Mouse (Mus musculus): ENCODE results near the gene Scn2b. TPM values are rescaled to one million over a fixed set of nuclear protein-coding genes. Genes with fewer than 3 reads are reported as not detected.

Scn2b gene
- total and polyA plus RNA-seq, 3 experiments = 0.07 TPM; not detected in 2

GRCm38 (mm10) chr9:45122209-45122761 lies 4.7 kb downstream of the Scn2b start:
- H3K36me3 ChIP-seq (replicated peaks in 1 of 2; ENCODE audit: control insufficient read depth in 1 of 2, insufficient read depth in 1 of 2, low read length in 1 of 2) = no peaks in the 10 kb centered on the region
- H3K9me3 ChIP-seq (replicated peaks; ENCODE audit: low read length) = no peaks in the 10 kb centered on the region
- H3K27ac ChIP-seq (ENCODE audit: insufficient read depth, low read depth) = no peak overlapping the region
- H3K79me2 ChIP-seq (replicated peaks; ENCODE audit: control insufficient read depth, extremely low read depth, insufficient read depth, poor library complexity, severe bottlenecking) = no peaks in the 10 kb centered on the region
- peak overlapping the region; percentile 88 for H3K4me2 ChIP-seq (ENCODE audit: insufficient read depth, low read depth, poor library complexity, severe bottlenecking)
- peak; percentile 38 for DNase-seq (ENCODE audit: extremely low read depth)
- no peak overlapping the region for H3K9ac ChIP-seq (ENCODE audit: insufficient read depth, low read depth)
- peaks cover 6 to 29% of the 10 kb centered on the region in 2 experiments; a peak in 3 of 4 replicates for H3K4me1 ChIP-seq (ENCODE audit: control insufficient read depth in 1 of 2, insufficient read depth in 2 of 2)
- no peak for TF ChIP-seq UBTF (IDR thresholded peaks at IDR 0.05; ENCODE audit: low read depth, low read length)
- TF ChIP-seq TCF12 (IDR thresholded peaks at IDR 0.05; ENCODE audit: low read depth, low read length) = peak; percentile 30; the same call in 1 of the 2 replicates
- in situ Hi-C loops (cut with MboI; ENCODE audit: low pct_ligation_motif_present, low pct_unique_long_range_greater_than_20kb, low sequenced_read_pairs) (no loop called here), dilution Hi-C loops (cut with MboI; ENCODE audit: extremely low pct_ligation_motif_present, extremely low pct_unique_long_range_greater_than_20kb, low sequenced_read_pairs) (no loop called here)
- no peak overlapping the region for H3K4me3 ChIP-seq (replicated peaks in 1 of 3; ENCODE audit: low read depth in 2 of 3, low read length in 2 of 3, poor library complexity in 1 of 3)
- H3K27me3 ChIP-seq (replicated peaks) = peaks cover 59% of the 10 kb centered on the region

- dilution Hi-C loops (cut with MboI; ENCODE audit: extremely low pct_ligation_motif_present, extremely low pct_unique_long_range_greater_than_20kb, low sequenced_read_pairs) (no loop called here), in situ Hi-C loops (cut with MboI; ENCODE audit: low pct_ligation_motif_present, low pct_unique_long_range_greater_than_20kb, low sequenced_read_pairs) (no loop called here)
- Histone ChIP-seq H3K9ac (ENCODE audit: insufficient read depth, low read depth) (no peak overlapping the region), H3K36me3 (replicated peaks in 1 of 2; ENCODE audit: control insufficient read depth in 1 of 2, insufficient read depth in 1 of 2, low read length in 1 of 2) (no peaks in the 10 kb centered on the region), H3K27me3 (replicated peaks) (peaks cover 78% of the 10 kb centered on the region), H3K4me1 (ENCODE audit: control insufficient read depth in 1 of 2, insufficient read depth in 2 of 2) (peaks cover 2 to 21% of the 10 kb centered on the region in 2 experiments; a peak in 2 of 4 replicates), H3K4me2 (ENCODE audit: insufficient read depth, low read depth, poor library complexity, severe bottlenecking) (no peak overlapping the region), H3K27ac (ENCODE audit: insufficient read depth, low read depth) (no peak overlapping the region), H3K9me3 (replicated peaks; ENCODE audit: low read length) (no peaks in the 10 kb centered on the region), H3K79me2 (replicated peaks; ENCODE audit: control insufficient read depth, extremely low read depth, insufficient read depth, poor library complexity, severe bottlenecking) (no peaks in the 10 kb centered on the region), H3K4me3 (replicated peaks in 1 of 3; ENCODE audit: low read depth in 2 of 3, low read length in 2 of 3, poor library complexity in 1 of 3) (no peak overlapping the region)
- TF ChIP-seq MAFK (IDR thresholded peaks at IDR 0.05; ENCODE audit: insufficient replicate concordance, low read length) = no peak
- no peak for TF ChIP-seq GABPA (IDR thresholded peaks at IDR 0.05; ENCODE audit: insufficient replicate concordance, low read depth, low read length)
- no peak for TF ChIP-seq ELF1 (IDR thresholded peaks at IDR 0.05; ENCODE audit: low read depth, low read length)
- no peak for TF ChIP-seq CHD2 (IDR thresholded peaks at IDR 0.05; ENCODE audit: low read length)
- TF ChIP-seq CHD1 (IDR thresholded peaks at IDR 0.05; ENCODE audit: low read depth, low read length) = no peak
- no peak for TF ChIP-seq SIN3A (IDR thresholded peaks at IDR 0.05; ENCODE audit: low read length)
- DNase-seq (ENCODE audit: extremely low read depth) = no peak
Observed at GRCm38 (mm10) chr9:45125211-45125610, 7.6 kb downstream of the Scn2b start.

GRCm38 (mm10) chr9:45126941-45127340 lies 9.4 kb downstream of the Scn2b start:
- H3K4me2 ChIP-seq (ENCODE audit: insufficient read depth, low read depth, poor library complexity, severe bottlenecking) = peak overlapping the region; percentile 44; the same call in 1 of the 2 replicates
- no peak overlapping the region for H3K9ac ChIP-seq (ENCODE audit: insufficient read depth, low read depth)
- no peak overlapping the region for H3K27ac ChIP-seq (ENCODE audit: insufficient read depth, low read depth)
- no peak for DNase-seq (ENCODE audit: extremely low read depth)
- TF ChIP-seq SIN3A (IDR thresholded peaks at IDR 0.05; ENCODE audit: low read length) = no peak
- TF ChIP-seq JUND (conservative IDR thresholded peaks at IDR 0.05; ENCODE audit: low read depth, low read length) = no peak
- TF ChIP-seq POLR2AphosphoS2 (IDR thresholded peaks at IDR 0.05; ENCODE audit: low read depth, low read length) = no peak
- TF ChIP-seq JUN (IDR thresholded peaks at IDR 0.05; ENCODE audit: insufficient read depth, low read depth, low read length) = no peak
- TF ChIP-seq TBP (conservative IDR thresholded peaks at IDR 0.05; ENCODE audit: low read depth, low read length) = no peak
- TF ChIP-seq PAX5 (IDR thresholded peaks at IDR 0.05; ENCODE audit: low read length) = no peak
- no peak for TF ChIP-seq NRF1 (IDR thresholded peaks at IDR 0.05; ENCODE audit: low read depth, low read length)
- TF ChIP-seq ZKSCAN1 (IDR thresholded peaks at IDR 0.05; ENCODE audit: borderline replicate concordance, low read depth, low read length) = no peak
- TF ChIP-seq NELFE (IDR thresholded peaks at IDR 0.05; ENCODE audit: low read depth, low read length) = no peak
- no peak for TF ChIP-seq SMC3 (IDR thresholded peaks at IDR 0.05; ENCODE audit: low read depth, low read length)
- TF ChIP-seq ZC3H11A (IDR thresholded peaks at IDR 0.05; ENCODE audit: low read depth, low read length) = no peak
- TF ChIP-seq ETS1 (conservative IDR thresholded peaks at IDR 0.05; ENCODE audit: low read depth, low read length) = no peak
- H3K27me3 ChIP-seq (replicated peaks) = peaks cover 85% of the 10 kb centered on the region
- in situ Hi-C loops (cut with MboI; ENCODE audit: low pct_ligation_motif_present, low pct_unique_long_range_greater_than_20kb, low sequenced_read_pairs) = no loop called here
- H3K79me2 ChIP-seq (replicated peaks; ENCODE audit: control insufficient read depth, extremely low read depth, insufficient read depth, poor library complexity, severe bottlenecking) = no peaks in the 10 kb centered on the region
- dilution Hi-C loops (cut with MboI; ENCODE audit: extremely low pct_ligation_motif_present, extremely low pct_unique_long_range_greater_than_20kb, low sequenced_read_pairs) = no loop called here
- H3K4me1 ChIP-seq (ENCODE audit: control insufficient read depth in 1 of 2, insufficient read depth in 2 of 2) = peaks cover 0 to 7% of the 10 kb centered on the region in 2 experiments; a peak in 2 of 4 replicates
- H3K9me3 ChIP-seq (replicated peaks; ENCODE audit: low read length) = no peaks in the 10 kb centered on the region
- no peaks in the 10 kb centered on the region for H3K36me3 ChIP-seq (replicated peaks in 1 of 2; ENCODE audit: control insufficient read depth in 1 of 2, insufficient read depth in 1 of 2, low read length in 1 of 2)
- no peak overlapping the region for H3K4me3 ChIP-seq (replicated peaks in 1 of 3; ENCODE audit: low read depth in 2 of 3, low read length in 2 of 3, poor library complexity in 1 of 3)

All from CH12.LX (cell line).